Mouse (Mus musculus) lung, postnatal 0 days (tissue): ENCODE results near the gene Snn.
A peak's percentile ranks its signal among the peaks of the same experiment; 100 is the strongest.

Experiments used
- CTCF ChIP-seq: IDR thresholded peaks from 2 replicates; pipeline ENCODE4 v1.5.1; 2016; ENCODE audit warnings: antibody characterized with exemption, mild to moderate bottlenecking
- EP300 ChIP-seq: IDR thresholded peaks from 2 replicates; pipeline ENCODE4 v1.6.1; 2016; ENCODE audit warnings: antibody characterized with exemption, mild to moderate bottlenecking, control low read depth

GRCm38 (mm10) chr16:11109198-11109740, 48.5 kb downstream of the Snn start:
- TF ChIP-seq EP300 (no peak), CTCF (peak; percentile 80)
